Mouse (Mus musculus): ENCODE results near the gene Gm37240. TPM values are rescaled to one million over a fixed set of nuclear protein-coding genes. Genes with fewer than 3 reads are reported as not detected.

Gene Gm37240
- total RNA-seq, 2 experiments from 2014 or later, result 0.66 to 1.3 TPM

- intact Hi-C loops (cut with DNase I), result no loop called here
- DNase-seq (ENCODE audit: low spot score in 2 of 2), result no peak
Observed at GRCm38 (mm10) chr3:85703141-85703882, 184.0 kb downstream of the Gm37240 start.

GRCm38 (mm10) chr3:85698496-85698895, 188.8 kb downstream of the Gm37240 start:
- no peak for DNase-seq (ENCODE audit: low spot score in 2 of 2)
- intact Hi-C loops (cut with DNase I), result no loop called here

DNA sequence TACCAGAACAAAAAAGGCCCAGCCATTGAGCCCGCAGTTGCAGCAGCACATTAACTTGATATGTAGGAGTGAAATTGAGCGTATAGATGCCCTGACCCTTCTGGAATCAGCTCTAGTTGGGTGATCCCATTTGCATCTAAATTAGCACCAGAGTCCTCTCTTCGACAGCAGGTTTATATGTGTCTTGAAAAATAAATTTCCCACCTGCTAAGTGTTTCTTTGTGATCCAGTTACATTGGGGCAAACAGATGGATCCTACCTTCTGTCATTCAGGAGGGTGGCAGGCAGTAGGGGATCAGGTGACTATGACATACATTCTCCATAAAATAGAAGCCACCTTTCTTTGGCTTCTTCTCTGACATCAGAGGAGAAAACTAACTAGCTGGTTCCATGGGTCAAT, 192.3 kb downstream of the Gm37240 start:
- no peak for DNase-seq (ENCODE audit: low spot score in 2 of 2)
- intact Hi-C loops (cut with DNase I), result no loop called here

DNA sequence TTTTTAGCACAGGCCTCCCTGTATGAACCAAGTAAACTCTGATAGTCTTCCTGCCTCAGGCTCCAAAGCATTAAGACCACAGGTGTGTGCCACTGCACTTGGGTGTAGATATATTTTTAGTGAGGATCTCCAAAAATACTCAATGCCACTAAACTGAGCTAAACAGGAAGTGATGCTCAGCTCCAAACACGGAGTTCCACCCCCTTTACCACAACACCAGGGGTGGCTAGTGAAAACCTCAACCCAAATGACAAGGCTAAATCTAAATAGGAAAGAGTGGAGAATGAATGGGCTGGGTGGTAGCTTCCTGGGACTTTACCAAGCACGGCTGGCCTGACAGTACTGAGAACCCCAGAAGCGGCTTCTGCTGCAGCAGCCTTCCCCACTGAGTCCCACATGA, 194.3 kb downstream of the Gm37240 start:
- no peak for DNase-seq (ENCODE audit: low spot score in 2 of 2)
- intact Hi-C loops (cut with DNase I), result no loop called here

GRCm38 (mm10) chr3:85691134-85691533, 196.2 kb downstream of the Gm37240 start:
- DNase-seq (ENCODE audit: low spot score in 2 of 2), result no peak
- intact Hi-C loops (cut with DNase I), result no loop called here

GRCm38 (mm10) chr3:85688341-85688740, 199.0 kb downstream of the Gm37240 start:
- intact Hi-C loops (cut with DNase I), result no loop called here
- DNase-seq (ENCODE audit: low spot score in 2 of 2), result no peak

DNA sequence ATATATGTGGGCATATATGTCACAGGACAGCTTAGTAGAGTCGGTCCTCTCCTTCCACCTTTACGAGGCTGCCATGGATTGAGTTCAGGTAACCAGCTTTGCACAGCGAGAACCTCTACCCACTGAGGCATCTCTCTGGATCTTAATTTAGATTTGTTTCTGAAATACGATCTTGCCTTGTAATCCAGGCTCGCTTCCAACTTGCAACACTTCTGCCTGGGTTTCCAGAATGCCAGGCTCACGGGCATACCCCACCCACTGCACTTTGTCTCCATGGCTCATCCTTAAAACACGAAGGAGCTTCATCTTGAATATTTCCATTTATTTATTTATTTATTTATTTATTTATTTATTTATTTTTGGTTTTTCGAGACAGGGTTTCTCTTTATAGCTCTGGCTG, 202.0 kb downstream of the Gm37240 start:
- no peak for DNase-seq (ENCODE audit: low spot score in 2 of 2)
- intact Hi-C loops (cut with DNase I), result no loop called here

GRCm38 (mm10) chr3:85683618-85684017, 203.7 kb downstream of the Gm37240 start:
- intact Hi-C loops (cut with DNase I), result no loop called here
- DNase-seq (ENCODE audit: low spot score in 2 of 2), result peak in 1 of 2 experiments; percentile 32

GRCm38 (mm10) chr3:85681136-85681535, 206.2 kb downstream of the Gm37240 start:
- intact Hi-C loops (cut with DNase I), result no loop called here
- DNase-seq (ENCODE audit: low spot score in 2 of 2), result no peak

- DNase-seq (ENCODE audit: low spot score in 2 of 2), result no peak
- intact Hi-C loops (cut with DNase I), result no loop called here
Observed at GRCm38 (mm10) chr3:85679960-85680359, 207.4 kb downstream of the Gm37240 start.

GRCm38 (mm10) chr3:85679312-85679933, 207.9 kb downstream of the Gm37240 start:
- DNase-seq (ENCODE audit: low spot score in 2 of 2), result no peak
- intact Hi-C loops (cut with DNase I), result no loop called here

DNA sequence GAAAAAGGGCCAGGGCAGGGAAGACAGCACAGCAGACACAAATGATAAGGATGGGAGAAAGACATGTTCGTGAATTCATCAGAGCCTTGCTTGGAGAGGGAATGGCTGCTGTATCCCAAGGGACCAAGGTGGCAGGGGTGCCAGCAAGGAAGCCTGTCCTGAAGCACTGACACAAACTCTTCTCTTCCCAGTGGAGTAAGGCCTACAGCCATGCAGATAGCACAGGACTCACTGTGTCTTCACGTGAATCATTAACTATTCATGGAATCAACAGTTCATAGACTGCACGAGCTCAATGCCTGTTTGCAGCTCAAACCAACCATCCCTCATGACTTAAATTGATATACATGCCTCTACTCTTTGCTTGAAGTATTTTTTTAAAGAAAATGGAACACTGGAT, 209.4 kb downstream of the Gm37240 start:
- intact Hi-C loops (cut with DNase I), result no loop called here
- DNase-seq (ENCODE audit: low spot score in 2 of 2), result no peak

GRCm38 (mm10) chr3:85677133-85677532, 210.2 kb downstream of the Gm37240 start:
- intact Hi-C loops (cut with DNase I), result no loop called here
- DNase-seq (ENCODE audit: low spot score in 2 of 2), result no peak

- intact Hi-C loops (cut with DNase I), result no loop called here
- no peak for DNase-seq (ENCODE audit: low spot score in 2 of 2)
Observed at GRCm38 (mm10) chr3:85669844-85670243, 217.5 kb downstream of the Gm37240 start.

GRCm38 (mm10) chr3:85667683-85668082, 219.6 kb downstream of the Gm37240 start:
- no peak for DNase-seq (ENCODE audit: low spot score in 2 of 2)
- intact Hi-C loops (cut with DNase I), result no loop called here

DNA sequence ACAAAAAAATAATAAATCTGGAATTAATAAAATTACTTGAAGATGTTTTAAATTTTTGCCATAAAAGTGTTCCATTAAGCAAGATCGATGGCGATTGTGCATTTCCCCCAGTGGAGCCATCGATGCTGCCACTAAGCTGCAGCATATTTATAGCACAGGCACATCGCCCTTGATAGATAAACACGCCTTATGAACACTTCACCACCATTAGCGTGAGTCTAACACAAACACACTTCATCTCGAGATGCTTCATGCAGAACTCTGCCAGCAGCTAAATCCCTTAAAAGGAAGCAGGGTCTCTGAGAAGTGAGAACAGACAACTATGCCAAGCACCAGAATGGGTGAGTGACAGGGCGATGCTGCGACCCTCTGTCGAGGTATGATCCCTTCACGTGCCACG, 220.6 kb downstream of the Gm37240 start:
- DNase-seq (ENCODE audit: low spot score in 2 of 2), result no peak
- intact Hi-C loops (cut with DNase I), result no loop called here

DNA sequence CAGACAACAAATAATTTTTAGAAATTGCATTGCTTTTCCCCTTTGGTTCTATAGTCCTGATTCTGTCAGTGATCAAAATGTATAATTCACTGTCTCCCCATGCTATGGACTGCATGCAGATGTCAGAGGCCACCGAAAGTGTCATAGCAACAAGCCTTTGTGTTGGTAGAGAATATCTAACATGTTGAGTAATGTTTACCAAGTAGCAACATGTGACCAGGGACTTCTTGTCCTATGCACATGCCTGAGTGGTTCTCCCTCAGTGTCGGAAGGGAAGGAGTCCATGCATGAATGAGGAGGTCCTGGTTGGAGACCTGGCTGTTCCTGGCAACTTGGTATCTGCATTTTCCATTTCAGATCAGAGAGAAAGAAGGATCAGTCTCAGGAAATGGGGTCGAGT, 221.2 kb downstream of the Gm37240 start:
- intact Hi-C loops (cut with DNase I), result no loop called here
- no peak for DNase-seq (ENCODE audit: low spot score in 2 of 2)

DNA sequence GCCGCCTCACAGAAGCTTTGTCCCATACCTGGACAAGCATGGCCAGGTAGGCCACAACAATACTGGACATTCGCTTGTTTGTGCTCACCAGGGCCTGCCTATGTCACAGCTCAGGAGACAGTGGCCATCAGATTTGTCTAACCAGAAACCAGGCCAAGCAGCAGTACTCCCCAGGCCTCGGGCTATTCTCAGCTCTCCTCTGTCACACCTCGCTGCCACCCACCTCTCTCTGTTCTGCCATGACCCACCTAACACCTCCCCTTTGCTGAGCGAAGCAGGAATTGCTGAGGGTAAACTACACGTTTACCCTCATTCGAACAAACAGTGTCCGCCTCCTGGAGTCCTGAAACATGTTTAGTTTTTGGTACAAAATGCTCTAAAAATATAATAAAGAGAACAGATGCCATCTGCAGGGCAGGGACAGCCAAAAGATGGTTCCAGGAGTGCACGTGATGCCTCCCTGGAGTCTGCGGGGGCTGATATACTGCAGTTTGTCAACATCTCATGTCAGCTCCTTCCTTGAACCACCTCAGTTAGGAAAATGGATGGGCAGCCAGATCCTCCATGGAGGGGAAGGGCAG, 222.6 kb downstream of the Gm37240 start:
- intact Hi-C loops (cut with DNase I), result loop anchor here (5.0 kb wide), 1 partner anchor 77 kb away; no protein-coding TSS in a partner anchor
- DNase-seq (ENCODE audit: low spot score in 2 of 2), result peak; percentile 76 to 78

- intact Hi-C loops (cut with DNase I), result loop anchor here (5.0 kb wide), 1 partner anchor 77 kb away; no protein-coding TSS in a partner anchor
- DNase-seq (ENCODE audit: low spot score in 2 of 2), result no peak
Observed at GRCm38 (mm10) chr3:85663826-85664225, 223.5 kb downstream of the Gm37240 start.

- intact Hi-C loops (cut with DNase I), result loop anchor here (5.0 kb wide), 1 partner anchor 75 kb away; no protein-coding TSS in a partner anchor
- DNase-seq (ENCODE audit: low spot score in 2 of 2), result peak in 1 of 2 experiments; percentile 72
Observed at GRCm38 (mm10) chr3:85661926-85662813, 225.1 kb downstream of the Gm37240 start.

Measured in left cerebral cortex, postnatal 36 days (tissue).